Mouse (Mus musculus): Measurements from ENCODE around the gene Pogk. TPM values are rescaled to one million over a fixed set of nuclear protein-coding genes. Genes with fewer than 3 reads are reported as not detected.

The Pogk gene
- polyA plus RNA-seq, 1 experiment, result 26.2 TPM

DNA sequence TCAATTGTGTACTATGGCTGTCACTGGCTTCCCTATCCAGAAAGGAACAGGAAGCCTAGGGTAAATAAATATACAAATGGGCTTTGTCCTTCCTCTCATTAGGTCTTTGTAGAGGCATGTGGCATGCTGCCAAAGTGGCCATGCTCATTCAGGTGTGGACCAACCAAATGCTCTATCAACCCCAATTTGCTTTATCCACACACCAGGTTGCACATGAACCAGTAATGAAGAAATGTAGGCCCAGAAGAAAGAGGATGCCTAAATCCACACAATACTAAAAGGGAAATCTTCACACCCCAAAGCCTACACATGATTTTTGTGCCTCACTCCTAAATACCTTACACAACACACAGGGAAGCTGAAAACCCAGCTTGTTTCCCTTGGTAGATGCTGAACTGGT, 8.2 kb downstream of the Pogk start:
- TF ChIP-seq POLR2A (IDR thresholded peaks at IDR 0.05; ENCODE audit: extremely low read depth, insufficient read depth, low read length) (no peak), CTCF (IDR thresholded peaks at IDR 0.05; ENCODE audit: extremely low read depth, insufficient read depth, low read length) (no peak)
- H3K4me1 ChIP-seq (ENCODE audit: control insufficient read depth, insufficient read depth, low read length), result 0 out of 2 replicates have a peak, but pooled peaks cover 1% of the 10 kb centered on the region
- no peak overlapping the region for H3K27ac ChIP-seq (ENCODE audit: insufficient read depth, low read length)
- H3K4me3 ChIP-seq (ENCODE audit: insufficient read depth, low read length), result no peak overlapping the region

DNA sequence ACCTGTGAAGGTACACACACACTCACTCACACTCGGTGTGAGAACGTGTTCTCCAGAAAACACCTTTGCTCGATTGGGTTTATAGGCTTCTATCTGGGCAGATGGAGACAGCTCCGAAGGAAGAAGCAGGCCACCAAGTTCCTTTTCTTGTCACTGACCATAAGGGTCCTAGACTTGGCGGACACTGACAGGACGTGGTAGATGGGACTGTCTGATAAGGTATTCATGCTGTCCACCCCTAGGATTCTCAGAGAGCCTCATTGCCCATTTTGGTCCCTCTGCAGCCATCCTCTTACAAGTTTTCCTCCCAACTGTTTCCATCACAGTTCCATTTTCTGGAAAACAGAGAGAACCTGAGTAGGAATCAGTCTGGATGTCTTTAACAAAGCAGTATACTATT, 13.3 kb downstream of the Pogk start:
- TF ChIP-seq POLR2A (IDR thresholded peaks at IDR 0.05; ENCODE audit: extremely low read depth, insufficient read depth, low read length) (no peak), CTCF (IDR thresholded peaks at IDR 0.05; ENCODE audit: extremely low read depth, insufficient read depth, low read length) (no peak)
- Histone ChIP-seq H3K4me1 (ENCODE audit: control insufficient read depth, insufficient read depth, low read length) (peaks cover 3% of the 10 kb centered on the region), H3K27ac (ENCODE audit: insufficient read depth, low read length) (no peak overlapping the region), H3K4me3 (ENCODE audit: insufficient read depth, low read length) (no peak overlapping the region)

DNA sequence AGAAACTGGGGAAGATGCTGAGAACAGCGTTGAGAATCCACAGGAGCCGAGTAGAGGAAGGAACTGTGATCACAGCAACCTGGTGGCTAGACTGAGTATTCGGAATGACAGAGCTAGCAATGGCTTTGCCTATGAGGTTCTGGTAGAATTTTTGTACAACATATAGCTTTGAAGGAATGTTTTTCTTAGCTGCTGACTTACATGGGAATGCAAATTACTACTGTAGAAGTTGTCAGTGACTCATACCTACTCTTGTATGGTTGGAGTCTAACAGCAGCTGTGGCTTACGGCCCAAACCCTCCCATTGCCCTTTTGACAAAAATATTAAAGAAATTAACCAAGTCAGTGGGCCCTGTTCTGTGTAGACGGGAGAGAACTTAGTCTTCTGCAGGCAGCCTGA, 14.0 kb downstream of the Pogk start:
- TF ChIP-seq POLR2A (IDR thresholded peaks at IDR 0.05; ENCODE audit: extremely low read depth, insufficient read depth, low read length) (no peak), CTCF (IDR thresholded peaks at IDR 0.05; ENCODE audit: extremely low read depth, insufficient read depth, low read length) (no peak)
- H3K27ac ChIP-seq (ENCODE audit: insufficient read depth, low read length), result no peak overlapping the region
- peaks cover 3% of the 10 kb centered on the region for H3K4me1 ChIP-seq (ENCODE audit: control insufficient read depth, insufficient read depth, low read length)
- H3K4me3 ChIP-seq (ENCODE audit: insufficient read depth, low read length), result no peak overlapping the region

DNA sequence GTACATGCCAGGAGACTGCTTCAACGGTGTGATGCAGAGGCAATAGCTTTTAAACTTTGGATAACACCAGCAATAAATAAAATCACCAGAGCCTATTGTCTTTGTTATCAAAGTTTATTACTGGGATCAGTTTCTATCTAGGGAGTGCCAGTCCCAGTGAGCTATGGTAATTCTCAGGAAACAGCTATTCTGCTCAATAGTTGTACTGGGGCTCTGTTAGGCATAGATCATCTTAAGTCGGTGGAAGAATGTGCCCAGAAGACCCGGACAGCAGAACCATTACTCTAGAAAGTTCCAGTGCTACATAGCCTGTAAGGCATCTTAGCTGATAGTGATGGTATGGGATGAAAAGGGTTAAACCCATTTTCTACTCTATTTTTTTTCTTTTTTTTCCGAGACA, 14.9 kb downstream of the Pogk start:
- H3K27ac ChIP-seq (ENCODE audit: insufficient read depth, low read length), result no peak overlapping the region
- H3K4me3 ChIP-seq (ENCODE audit: insufficient read depth, low read length), result no peak overlapping the region
- no peak for TF ChIP-seq POLR2A (IDR thresholded peaks at IDR 0.05; ENCODE audit: extremely low read depth, insufficient read depth, low read length)
- no peak for TF ChIP-seq CTCF (IDR thresholded peaks at IDR 0.05; ENCODE audit: extremely low read depth, insufficient read depth, low read length)
- peaks cover 3% of the 10 kb centered on the region for H3K4me1 ChIP-seq (ENCODE audit: control insufficient read depth, insufficient read depth, low read length)

DNA sequence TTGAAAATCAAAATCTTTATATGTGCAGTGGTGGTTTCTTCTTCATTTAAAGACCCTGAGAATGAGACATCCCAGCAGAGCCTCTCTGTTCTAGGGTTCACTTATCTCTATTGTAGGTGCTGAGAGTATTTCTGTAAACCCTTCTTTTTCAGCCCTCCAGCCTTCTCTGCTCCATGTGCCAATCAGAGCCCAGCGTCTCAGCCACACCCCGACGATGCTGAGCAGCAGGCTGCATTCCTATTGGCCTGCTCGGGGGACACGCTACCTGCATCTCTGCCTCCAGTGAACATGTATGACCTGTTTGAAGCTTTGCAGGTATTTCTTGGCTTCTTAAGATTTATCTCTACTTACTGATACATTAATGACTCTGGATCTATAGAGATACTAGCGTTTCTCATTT, 18.0 kb downstream of the Pogk start:
- Histone ChIP-seq H3K4me1 (ENCODE audit: control insufficient read depth, insufficient read depth, low read length) (peaks cover 3% of the 10 kb centered on the region), H3K4me3 (ENCODE audit: insufficient read depth, low read length) (no peak overlapping the region), H3K27ac (ENCODE audit: insufficient read depth, low read length) (no peak overlapping the region)
- TF ChIP-seq POLR2A (IDR thresholded peaks at IDR 0.05; ENCODE audit: extremely low read depth, insufficient read depth, low read length) (no peak), CTCF (IDR thresholded peaks at IDR 0.05; ENCODE audit: extremely low read depth, insufficient read depth, low read length) (no peak)

DNA sequence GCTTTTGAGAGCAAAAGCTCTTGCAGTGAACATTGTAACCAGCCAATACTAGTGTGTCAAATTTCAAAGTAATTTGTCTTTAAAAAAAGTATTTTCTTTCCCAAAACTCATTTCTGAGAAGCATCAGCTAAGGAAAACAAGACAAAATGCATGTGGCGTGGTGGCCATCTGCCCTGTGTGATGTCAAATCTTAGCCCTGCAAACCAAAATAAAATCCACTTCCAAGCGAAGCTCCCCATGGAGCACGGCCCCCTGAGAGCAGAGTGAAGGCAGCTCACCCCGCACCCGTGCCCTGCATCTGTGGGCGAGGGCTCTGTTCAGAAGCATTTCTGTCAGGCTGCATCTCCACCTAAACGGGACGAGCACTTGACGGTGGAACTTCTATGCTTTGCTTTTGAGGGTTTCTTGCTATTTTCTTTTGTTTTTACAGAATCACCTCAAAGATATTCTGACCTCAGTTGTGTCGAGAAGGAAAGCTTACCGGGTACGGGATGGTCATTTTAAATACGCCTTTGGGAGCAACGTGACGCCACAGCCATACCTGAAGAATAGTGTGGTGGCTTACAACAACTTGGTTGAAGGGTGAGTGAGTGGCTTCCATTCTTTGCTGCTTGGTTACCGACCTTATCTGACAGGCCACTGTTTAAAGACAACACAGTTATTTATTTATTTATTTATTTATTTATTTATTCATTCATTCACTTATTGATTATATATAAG, 20.1 kb downstream of the Pogk start:
- Histone ChIP-seq H3K4me1 (ENCODE audit: control insufficient read depth, insufficient read depth, low read length) (peaks cover 2% of the 10 kb centered on the region; the same call in 1 of the 2 replicates), H3K4me3 (ENCODE audit: insufficient read depth, low read length) (no peak overlapping the region), H3K27ac (ENCODE audit: insufficient read depth, low read length) (no peak overlapping the region)
- no peak for TF ChIP-seq CTCF (IDR thresholded peaks at IDR 0.05; ENCODE audit: extremely low read depth, insufficient read depth, low read length)

DNA sequence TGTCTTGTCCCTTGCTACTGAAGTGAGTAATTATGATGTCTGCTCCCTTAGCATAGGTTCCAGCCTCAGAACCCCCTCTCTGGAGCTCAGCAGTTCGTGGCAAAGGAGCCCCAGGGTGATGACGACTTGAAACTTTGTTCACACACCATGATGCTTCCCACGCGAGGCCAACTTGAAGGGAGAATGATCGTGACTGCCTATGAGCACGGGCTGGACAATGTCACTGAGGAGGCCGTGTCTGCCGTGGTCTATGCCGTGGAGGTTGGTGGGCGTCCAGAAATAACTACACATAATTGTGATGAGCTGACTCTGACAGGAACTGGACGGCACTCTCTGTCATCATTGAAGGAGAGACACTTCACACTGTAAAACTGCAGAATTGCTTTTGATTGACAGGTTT, 21.2 kb downstream of the Pogk start:
- peaks cover 2% of the 10 kb centered on the region; the same call in 1 of the 2 replicates for H3K4me1 ChIP-seq (ENCODE audit: control insufficient read depth, insufficient read depth, low read length)
- H3K4me3 ChIP-seq (ENCODE audit: insufficient read depth, low read length), result no peak overlapping the region
- no peak overlapping the region for H3K27ac ChIP-seq (ENCODE audit: insufficient read depth, low read length)
- TF ChIP-seq CTCF (IDR thresholded peaks at IDR 0.05; ENCODE audit: extremely low read depth, insufficient read depth, low read length), result no peak
- no peak for TF ChIP-seq POLR2A (IDR thresholded peaks at IDR 0.05; ENCODE audit: extremely low read depth, insufficient read depth, low read length)

DNA sequence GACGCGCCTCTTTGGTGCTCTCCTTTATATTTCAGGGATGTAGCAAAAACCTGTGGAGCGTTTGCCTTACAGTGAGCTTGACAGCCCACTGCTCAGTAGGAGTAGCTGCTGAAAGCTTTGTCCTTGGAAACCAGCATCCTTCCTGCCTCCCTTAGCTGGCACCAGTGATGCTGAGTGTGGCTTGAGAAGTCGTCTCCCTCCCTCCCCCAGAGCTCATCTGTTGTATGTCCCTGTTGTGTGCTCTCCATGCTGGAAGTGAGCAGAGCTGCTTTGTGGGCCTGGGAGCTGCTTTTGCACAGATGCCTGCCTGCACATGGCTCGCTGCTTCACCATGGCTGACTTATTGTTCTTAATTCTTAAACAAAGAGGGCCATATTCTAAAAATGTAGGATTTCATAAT, 24.2 kb downstream of the Pogk start:
- TF ChIP-seq CTCF (IDR thresholded peaks at IDR 0.05; ENCODE audit: extremely low read depth, insufficient read depth, low read length), result no peak
- TF ChIP-seq POLR2A (IDR thresholded peaks at IDR 0.05; ENCODE audit: extremely low read depth, insufficient read depth, low read length), result no peak
- Histone ChIP-seq H3K4me3 (ENCODE audit: insufficient read depth, low read length) (no peak overlapping the region), H3K4me1 (ENCODE audit: control insufficient read depth, insufficient read depth, low read length) (peaks cover 6% of the 10 kb centered on the region), H3K27ac (ENCODE audit: insufficient read depth, low read length) (no peak overlapping the region; the same call in 1 of the 2 replicates)

DNA sequence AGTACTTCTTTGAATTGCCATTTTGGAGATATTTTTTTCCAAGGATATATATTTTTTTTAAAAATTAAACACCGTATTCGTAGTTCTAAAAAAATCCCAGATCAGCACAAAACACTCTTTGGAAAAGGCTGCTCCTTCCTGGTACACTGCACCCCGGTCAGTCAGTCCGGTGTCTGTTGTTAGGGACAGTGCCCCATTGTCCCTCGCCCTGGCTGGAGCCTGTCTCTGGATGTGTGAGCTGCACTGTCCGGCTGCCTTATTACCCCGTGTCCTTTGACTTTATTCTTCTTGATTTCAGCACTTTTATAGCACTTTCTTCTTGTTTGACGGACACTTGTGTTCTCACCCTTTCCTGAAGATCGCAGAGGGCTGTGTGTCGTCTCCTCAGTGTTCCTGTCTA, 25.0 kb downstream of the Pogk start:
- peaks cover 6% of the 10 kb centered on the region for H3K4me1 ChIP-seq (ENCODE audit: control insufficient read depth, insufficient read depth, low read length)
- H3K4me3 ChIP-seq (ENCODE audit: insufficient read depth, low read length), result no peak overlapping the region
- peak overlapping the region; percentile 30; the same call in 1 of the 2 replicates for H3K27ac ChIP-seq (ENCODE audit: insufficient read depth, low read length)
- no peak for TF ChIP-seq CTCF (IDR thresholded peaks at IDR 0.05; ENCODE audit: extremely low read depth, insufficient read depth, low read length)
- TF ChIP-seq POLR2A (IDR thresholded peaks at IDR 0.05; ENCODE audit: extremely low read depth, insufficient read depth, low read length), result no peak

DNA sequence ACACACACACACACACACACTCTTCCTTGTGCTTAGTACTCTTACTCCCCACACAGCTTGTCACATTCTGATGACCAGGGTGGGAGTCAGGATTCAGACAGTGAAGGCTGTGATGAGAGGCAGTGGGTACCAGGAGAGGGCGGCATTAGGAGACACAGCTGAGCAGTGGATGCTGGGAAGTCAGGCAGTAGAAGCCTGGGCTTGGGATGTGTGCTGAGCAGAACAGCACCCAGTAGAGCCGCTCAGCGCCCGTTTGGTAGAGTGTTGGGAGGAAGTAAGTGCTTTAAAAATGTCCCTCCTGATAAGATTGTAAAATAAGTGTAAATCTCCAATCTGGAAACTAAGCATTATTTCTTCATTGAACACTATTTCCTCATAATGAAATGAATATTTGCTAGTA, 27.0 kb downstream of the Pogk start:
- Histone ChIP-seq H3K4me1 (ENCODE audit: control insufficient read depth, insufficient read depth, low read length) (peaks cover 7% of the 10 kb centered on the region), H3K27ac (ENCODE audit: insufficient read depth, low read length) (no peak overlapping the region), H3K4me3 (ENCODE audit: insufficient read depth, low read length) (no peak overlapping the region)
- no peak for TF ChIP-seq POLR2A (IDR thresholded peaks at IDR 0.05; ENCODE audit: extremely low read depth, insufficient read depth, low read length)
- TF ChIP-seq CTCF (IDR thresholded peaks at IDR 0.05; ENCODE audit: extremely low read depth, insufficient read depth, low read length), result no peak
